Mouse (Mus musculus): ENCODE measurements around the gene Cep57. TPM values are rescaled to one million over a fixed set of nuclear protein-coding genes. Genes with fewer than 3 reads are reported as not detected.

The Cep57 gene
- total RNA-seq (2021): 10 to 100 TPM; 14.4 to 14.6 TPM
- long read RNA-seq, experiment 1, partial matches to known transcripts: 0 of 3 reads
- long read RNA-seq, experiment 1, other reads (novel, unspliced or antisense): 0 of 3 reads
- long read RNA-seq, experiment 2, transcript Cep57-201 (11 exons, 2,523 nt): major isoform, 8 of 18 reads
- long read RNA-seq, experiment 2, partial matches to known transcripts: 7 of 18 reads
- long read RNA-seq, experiment 2, other reads (novel, unspliced or antisense): 1 of 18 reads

- peak; percentile 84 to 87 for DNase-seq (ENCODE audit: low spot score in 2 of 2)
Measured at GRCm38 (mm10) chr9:13826832-13827405, at the start of gene Cep57. Cep57 (minus strand) TSS chr9:13827107.

- DNase-seq (ENCODE audit: low spot score in 2 of 2): no peak
Measured at GRCm38 (mm10) chr9:13875340-13875739, 48.4 kb upstream of the Cep57 start.

- DNase-seq (ENCODE audit: low spot score in 2 of 2): no peak
Measured at GRCm38 (mm10) chr9:13874359-13874758, 47.5 kb upstream of the Cep57 start.

- DNase-seq (ENCODE audit: low spot score in 2 of 2): no peak
Measured at GRCm38 (mm10) chr9:13871631-13872030, 44.7 kb upstream of the Cep57 start.

GRCm38 (mm10) chr9:13867646-13868045, 40.7 kb upstream of the Cep57 start:
- no peak for DNase-seq (ENCODE audit: low spot score in 2 of 2)

GRCm38 (mm10) chr9:13856777-13857176, 29.9 kb upstream of the Cep57 start:
- DNase-seq (ENCODE audit: low spot score in 2 of 2): no peak

- DNase-seq (ENCODE audit: low spot score in 2 of 2): no peak
Measured at GRCm38 (mm10) chr9:13856247-13856646, 29.3 kb upstream of the Cep57 start.

- no peak for DNase-seq (ENCODE audit: low spot score in 2 of 2)
Measured at GRCm38 (mm10) chr9:13853876-13854275, 27.0 kb upstream of the Cep57 start.

GRCm38 (mm10) chr9:13848481-13849480, 21.9 kb upstream of the Cep57 start:
- no peak for DNase-seq (ENCODE audit: low spot score in 2 of 2)

GRCm38 (mm10) chr9:13847591-13847990, 20.7 kb upstream of the Cep57 start:
- DNase-seq (ENCODE audit: low spot score in 2 of 2): no peak

- no peak for DNase-seq (ENCODE audit: low spot score in 2 of 2)
Measured at GRCm38 (mm10) chr9:13836726-13837125, 9.8 kb upstream of the Cep57 start.

GRCm38 (mm10) chr9:13835256-13835655, 8.3 kb upstream of the Cep57 start:
- no peak for DNase-seq (ENCODE audit: low spot score in 2 of 2)

GRCm38 (mm10) chr9:13828087-13828441, 1.2 kb upstream of the Cep57 start:
- no peak for DNase-seq (ENCODE audit: low spot score in 2 of 2)

- peak; percentile 95 to 97 for DNase-seq (ENCODE audit: low spot score in 2 of 2)
Measured at GRCm38 (mm10) chr9:13827406-13828086, 639 bp upstream of the Cep57 start, which contains the start of gene Fam76b. Fam76b (plus strand) TSS chr9:13827716.

GRCm38 (mm10) chr9:13826391-13826805, 509 bp downstream of the Cep57 start:
- no peak for DNase-seq (ENCODE audit: low spot score in 2 of 2)

GRCm38 (mm10) chr9:13825896-13826295, 1.0 kb downstream of the Cep57 start:
- no peak for DNase-seq (ENCODE audit: low spot score in 2 of 2)

- no peak for DNase-seq (ENCODE audit: low spot score in 2 of 2)
Measured at GRCm38 (mm10) chr9:13820774-13821173, 6.1 kb downstream of the Cep57 start.

- no peak for DNase-seq (ENCODE audit: low spot score in 2 of 2)
Measured at GRCm38 (mm10) chr9:13818369-13818768, 8.5 kb downstream of the Cep57 start.

- DNase-seq (ENCODE audit: low spot score in 2 of 2): no peak
Measured at GRCm38 (mm10) chr9:13809937-13810336, 17.0 kb downstream of the Cep57 start.

GRCm38 (mm10) chr9:13807657-13808056, 19.2 kb downstream of the Cep57 start:
- no peak for DNase-seq (ENCODE audit: low spot score in 2 of 2)

- DNase-seq (ENCODE audit: low spot score in 2 of 2): no peak
Measured at GRCm38 (mm10) chr9:13806854-13807253, 20.1 kb downstream of the Cep57 start.
